Mouse (Mus musculus) olfactory bulb, adult 2 months (tissue): ENCODE data around the gene Cpm.

Experiments
- CTCF ChIP-seq: fragments of 200-500 bp; IDR thresholded peaks from 2 replicates; pipeline ENCODE4 v1.5.1; 2012; ENCODE audit warnings: low read depth, mild to moderate bottlenecking, low read length, moderate library complexity; ENCODE audit not compliant: insufficient read depth
- POLR2A ChIP-seq: fragments of 200-500 bp; IDR thresholded peaks from 2 replicates; pipeline ENCODE4 v1.6.1; 2012; ENCODE audit warnings: mild to moderate bottlenecking, low read depth, low read length, moderate library complexity; ENCODE audit not compliant: insufficient read depth

DNA sequence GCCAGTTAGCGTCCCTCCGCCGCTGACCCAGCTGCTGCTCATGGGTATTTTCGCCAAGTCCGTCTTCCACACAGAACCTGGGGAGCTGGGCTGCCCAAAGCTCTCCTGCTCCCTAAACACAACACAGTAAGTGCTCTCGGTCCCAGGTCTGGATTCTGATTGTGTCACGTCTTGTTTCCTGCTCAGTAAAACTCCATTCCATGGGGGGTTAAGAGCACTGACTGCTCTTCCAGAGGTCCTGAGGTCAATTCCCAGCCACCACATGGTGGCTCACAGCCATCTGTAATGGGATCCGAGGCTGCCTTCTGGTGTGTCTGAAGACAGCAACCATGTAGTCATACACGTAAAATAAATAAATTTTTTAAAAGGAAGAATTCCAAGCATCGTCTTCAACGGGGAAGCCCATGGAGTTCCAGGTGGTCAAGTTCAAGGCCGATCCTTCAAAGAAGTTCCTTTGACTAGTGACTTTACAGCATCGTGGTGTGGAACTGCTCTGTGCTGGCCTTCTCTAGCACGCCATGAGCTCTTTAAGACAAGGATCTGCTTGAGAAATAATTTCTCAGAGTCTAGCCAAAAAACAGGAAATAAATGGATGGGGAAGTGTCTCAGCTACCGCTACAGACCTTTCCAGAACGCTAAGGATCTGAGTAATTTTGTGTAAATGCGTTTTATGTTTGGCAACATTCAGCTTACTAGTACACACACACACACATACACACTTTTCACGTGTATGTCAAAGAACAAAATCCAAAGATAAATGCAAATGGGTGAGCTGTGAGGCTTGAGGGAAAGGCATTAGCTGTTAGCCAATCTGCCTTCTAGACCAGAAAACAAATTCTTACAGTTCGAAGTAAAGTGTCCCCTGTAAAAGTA, 55.2 kb downstream of the Cpm start:
- TF ChIP-seq CTCF (no peak), POLR2A (no peak)
